Mouse (Mus musculus) liver, embryonic 12.5 days (tissue): Measurements from ENCODE around the gene Cyp2j13. TPM values are rescaled to one million over a fixed set of nuclear protein-coding genes. Genes with fewer than 3 reads are reported as not detected.
"Not testable (repeated sequence)": the region's sequence is repeated elsewhere in the genome, so short reads cannot be mapped to it uniquely, and the experiment has no call there.

Experiments
- ATAC-seq: fragments of 200-750 bp; cut with Nextera tagmentation; 2 replicates; pipeline ENCODE4 v1.8.0; 2017; ENCODE audit warnings: moderate number of reproducible peaks, mild to moderate bottlenecking, moderate library complexity
- H3K27ac ChIP-seq: fragments of 300-500 bp; sonication (generic); 2 replicates; pipeline ENCODE4 v1.5.1; 2016; ENCODE audit warnings: mild to moderate bottlenecking
- H3K27me3 ChIP-seq: fragments of 300-500 bp; sonication (generic); replicated peaks from 2 replicates; pipeline ENCODE4 v1.6.1; 2016; ENCODE audit warnings: mild to moderate bottlenecking, moderate library complexity
- H3K36me3 ChIP-seq: fragments of 300-500 bp; sonication (generic); 2 replicates; pipeline ENCODE4 v1.6.1; 2016; ENCODE audit warnings: mild to moderate bottlenecking, moderate library complexity
- H3K4me1 ChIP-seq: fragments of 300-500 bp; sonication (generic); 2 replicates; pipeline ENCODE4 v1.6.1; 2016
- H3K4me2 ChIP-seq: fragments of 300-500 bp; sonication (generic); 2 replicates; pipeline ENCODE4 v1.6.1; 2016; ENCODE audit warnings: mild to moderate bottlenecking, moderate library complexity
- H3K4me3 ChIP-seq: fragments of 300-500 bp; sonication (generic); 2 replicates; pipeline ENCODE4 v1.5.1; 2016; ENCODE audit warnings: mild to moderate bottlenecking, moderate library complexity
- H3K9ac ChIP-seq: fragments of 300-500 bp; sonication (generic); 2 replicates; pipeline ENCODE4 v1.6.1; 2016; ENCODE audit warnings: mild to moderate bottlenecking, moderate library complexity
- H3K9me3 ChIP-seq: fragments of 300-500 bp; sonication (generic); replicated peaks from 2 replicates; pipeline ENCODE4 v1.6.1; 2016; ENCODE audit warnings: mild to moderate bottlenecking, moderate library complexity
- WGBS: fragments of 180-500 bp; shearing (Covaris S2); methylation state at CpG from one replicate; pipeline ENCODE4 v1.1.7; 2016; ENCODE audit not compliant: insufficient replicate concordance; 5-methylcytosine and 5-hydroxymethylcytosine counted together
- polyA plus RNA-seq: library from polyadenylated mRNA; unstranded; fragments of >200 nt; fragmentation: Nextera tagmentation; extraction: Ambion mirVana; gene quantifications from 2 replicates; pipeline ENCODE4 v1.2.1, GENCODE M21; 2016

Gene Cyp2j13
- polyA plus RNA-seq, result not detected in 2 replicates

DNA sequence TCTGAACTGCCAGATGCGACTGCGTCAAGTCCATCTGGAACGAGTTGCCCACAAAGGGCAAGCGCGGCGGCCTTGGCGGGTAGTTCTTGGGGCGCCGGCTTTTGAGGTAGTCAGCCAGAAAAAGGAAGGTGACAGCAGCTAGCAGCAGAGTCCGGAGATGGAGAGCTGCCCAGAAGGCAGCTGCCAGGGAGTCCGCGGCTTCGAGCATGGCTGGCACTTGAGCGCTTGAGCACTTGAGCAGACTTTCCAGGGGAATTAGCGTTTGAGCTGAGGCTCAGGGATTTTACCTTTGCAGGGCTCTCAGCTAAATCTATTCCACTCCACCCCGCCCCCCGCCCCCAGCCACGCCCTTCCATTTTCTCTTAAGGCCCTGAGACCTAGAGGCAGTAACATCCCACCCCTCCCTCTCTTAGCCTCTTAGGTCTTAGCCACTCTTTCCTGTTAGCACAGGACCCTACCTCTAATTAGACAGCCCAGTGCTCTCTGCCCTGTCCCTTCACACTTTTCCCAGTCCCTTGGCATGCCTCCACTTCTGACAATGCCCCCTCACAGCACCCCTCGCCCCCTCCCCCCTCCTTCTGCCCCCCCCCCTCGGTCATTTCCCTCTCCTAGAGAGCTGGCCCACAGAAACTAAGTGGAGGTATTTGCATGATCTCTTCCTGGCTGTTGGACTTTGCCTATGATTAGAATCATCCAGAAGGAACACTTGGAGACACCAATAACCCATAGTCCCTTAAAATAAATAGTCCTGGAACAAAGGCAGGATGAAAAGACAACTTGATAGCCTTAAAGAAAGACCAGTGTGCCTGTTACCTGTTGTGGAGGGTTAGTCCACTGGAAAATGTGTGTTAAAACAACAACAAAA, at the start of gene Cyp2j13:
Gene Cyp2j13, minus strand, starts transcription at position 286 of the 865 bp plus-strand sequence.
- no peaks in the 10 kb centered on the region for H3K36me3 ChIP-seq
- 12% methylated on average over 20 of the region's 20 CpGs for WGBS
- no peak within 1 kb of the TSS for H3K4me2 ChIP-seq
- H3K9ac ChIP-seq, result no peak within 1 kb of the TSS
- ATAC-seq, result no peak
- no peaks in the 10 kb centered on the region for H3K9me3 ChIP-seq
- no peaks in the 10 kb centered on the region for H3K4me1 ChIP-seq
- no peak within 1 kb of the TSS for H3K27ac ChIP-seq
- H3K4me3 ChIP-seq, result no peak within 1 kb of the TSS
- no peaks in the 10 kb centered on the region for H3K27me3 ChIP-seq

DNA sequence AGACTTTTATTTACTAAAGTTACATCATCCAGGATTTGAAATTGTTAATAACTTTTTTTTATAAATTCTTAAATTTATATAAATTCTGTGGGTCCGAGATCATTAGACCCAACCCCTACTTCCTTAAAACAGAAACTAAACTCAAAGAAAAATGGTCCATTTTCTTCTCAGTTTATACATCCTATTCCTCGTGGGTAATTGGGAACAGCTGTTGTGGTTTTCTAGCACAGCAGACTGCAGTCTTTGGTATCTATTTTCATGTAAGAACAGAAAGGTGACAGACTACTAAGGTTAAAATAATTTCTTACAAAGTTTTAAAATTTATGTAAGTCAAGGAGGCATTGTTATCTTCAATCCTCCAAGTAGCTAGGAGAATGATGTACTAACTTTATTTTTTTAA, 19.5 kb upstream of the Cyp2j13 start:
- no peak overlapping the region for H3K4me2 ChIP-seq
- H3K9ac ChIP-seq, result no peak overlapping the region
- no peaks in the 10 kb centered on the region for H3K27me3 ChIP-seq
- H3K36me3 ChIP-seq, result no peaks in the 10 kb centered on the region
- no peak overlapping the region for H3K4me3 ChIP-seq
- ATAC-seq, result no peak
- no peaks in the 10 kb centered on the region for H3K4me1 ChIP-seq
- 42% methylated on average over 2 of the region's 2 CpGs for WGBS
- H3K9me3 ChIP-seq, result no peaks in the 10 kb centered on the region
- no peak overlapping the region for H3K27ac ChIP-seq

DNA sequence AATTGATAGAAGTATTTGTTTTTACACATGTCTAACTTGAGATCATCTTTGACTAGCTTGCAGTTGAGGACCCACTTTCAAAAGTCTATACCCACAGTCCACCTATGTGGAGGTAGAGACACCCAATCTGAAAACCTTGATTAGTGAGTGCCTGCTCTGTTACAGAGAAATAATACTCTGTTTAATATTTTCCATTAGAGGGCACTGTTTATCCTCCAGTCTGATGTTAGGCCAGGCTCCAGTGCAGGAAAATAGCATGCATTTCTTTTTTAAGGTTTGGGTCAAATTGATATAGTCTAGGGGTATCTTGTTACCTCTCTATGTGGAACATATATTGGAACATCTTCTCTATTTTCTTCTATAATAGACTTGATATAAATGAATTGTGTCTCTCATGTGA, 14.5 kb upstream of the Cyp2j13 start:
- Histone ChIP-seq H3K4me3 (no peak overlapping the region), H3K36me3 (no peaks in the 10 kb centered on the region), H3K9me3 (no peaks in the 10 kb centered on the region), H3K27ac (no peak overlapping the region), H3K4me2 (no peak overlapping the region), H3K27me3 (no peaks in the 10 kb centered on the region), H3K4me1 (no peaks in the 10 kb centered on the region), H3K9ac (no peak overlapping the region)
- ATAC-seq, result no peak

DNA sequence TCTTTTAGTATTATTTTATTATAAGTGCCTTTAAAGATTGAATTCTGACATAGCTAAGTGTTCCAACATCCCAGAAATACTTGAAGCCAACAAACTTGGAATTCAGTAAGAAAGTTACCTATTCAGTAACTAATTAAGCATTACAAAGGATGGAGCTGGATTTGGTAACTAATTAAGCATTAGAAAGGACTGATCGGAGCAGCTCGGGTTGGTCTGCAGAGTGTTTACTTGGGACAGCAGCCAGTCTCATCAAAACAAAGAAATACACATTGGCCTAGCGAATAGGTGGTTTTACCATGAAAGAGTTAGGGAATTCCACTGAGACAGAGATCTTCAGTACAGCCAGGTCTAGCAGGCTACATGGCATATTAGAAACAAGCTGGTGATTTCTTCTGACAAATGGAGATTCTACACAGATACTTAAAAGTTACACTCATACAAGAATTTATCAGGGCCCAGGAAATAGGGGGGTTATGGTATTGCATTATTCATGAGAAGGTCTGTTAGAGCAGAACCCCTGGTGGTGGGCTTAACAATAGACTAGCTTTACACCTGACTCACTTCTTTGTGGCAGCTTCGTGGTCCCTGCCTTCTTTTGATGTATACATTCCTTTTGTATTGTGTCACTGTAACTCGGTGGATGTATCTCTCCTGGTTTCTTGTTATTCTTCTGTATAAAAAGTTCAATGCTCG, 12.2 kb upstream of the Cyp2j13 start:
- not testable (repeated sequence) for ATAC-seq, H3K4me1 ChIP-seq, H3K4me2 ChIP-seq, H3K27me3 ChIP-seq, H3K27ac ChIP-seq, H3K9ac ChIP-seq, H3K36me3 ChIP-seq, H3K4me3 ChIP-seq, H3K9me3 ChIP-seq
- WGBS, result 52% methylated on average over 6 of the region's 6 CpGs

DNA sequence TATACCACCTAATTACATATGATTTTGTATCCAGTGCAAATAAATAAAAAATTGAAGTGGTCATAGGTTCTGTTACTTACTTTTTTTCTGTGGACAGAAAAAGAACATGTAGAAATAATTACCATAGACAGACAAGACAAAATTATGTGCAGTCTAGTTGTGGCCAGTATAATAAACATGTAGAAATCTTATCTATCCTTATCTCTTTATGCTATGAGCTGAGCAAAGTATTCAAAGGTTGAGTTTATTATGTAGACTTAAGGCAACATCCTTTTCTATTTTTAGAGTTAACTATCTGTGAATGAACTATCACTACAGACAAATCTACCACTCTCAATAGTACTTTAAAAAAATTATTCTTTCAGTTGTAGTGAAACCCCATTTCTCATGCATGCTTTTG, 962 bp upstream of the Cyp2j13 start:
- H3K27me3 ChIP-seq, result no peaks in the 10 kb centered on the region
- H3K4me3 ChIP-seq, result no peak overlapping the region
- H3K9ac ChIP-seq, result no peak overlapping the region
- no peak for ATAC-seq
- H3K4me2 ChIP-seq, result no peak overlapping the region
- no peaks in the 10 kb centered on the region for H3K4me1 ChIP-seq
- no peaks in the 10 kb centered on the region for H3K9me3 ChIP-seq
- H3K27ac ChIP-seq, result no peak overlapping the region
- H3K36me3 ChIP-seq, result no peaks in the 10 kb centered on the region

DNA sequence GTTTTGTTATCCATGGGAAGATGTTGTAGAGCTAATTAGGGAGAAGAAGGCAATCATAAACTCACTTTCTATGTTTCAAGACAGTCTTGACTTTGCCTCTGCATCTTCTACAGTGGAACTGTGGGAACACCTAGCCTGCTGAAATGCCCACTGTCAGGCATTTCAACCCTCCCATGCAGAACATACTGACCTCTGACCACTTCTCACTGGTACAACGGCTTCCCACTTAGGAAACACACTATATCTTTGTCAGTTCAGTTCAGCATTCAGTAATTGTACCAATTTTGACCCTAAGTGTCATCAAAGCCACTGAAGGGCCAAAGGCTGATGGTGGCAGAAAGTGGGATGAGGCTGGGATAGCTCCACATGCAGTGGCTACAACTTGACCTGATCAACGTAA, 15.3 kb downstream of the Cyp2j13 start:
- Histone ChIP-seq H3K9ac (no peak overlapping the region), H3K4me1 (no peaks in the 10 kb centered on the region), H3K9me3 (no peaks in the 10 kb centered on the region), H3K27me3 (no peaks in the 10 kb centered on the region), H3K4me3 (no peak overlapping the region), H3K4me2 (no peak overlapping the region), H3K36me3 (no peaks in the 10 kb centered on the region), H3K27ac (no peak overlapping the region)
- WGBS, result 58% methylated on average over 2 of the region's 2 CpGs
- ATAC-seq, result no peak

DNA sequence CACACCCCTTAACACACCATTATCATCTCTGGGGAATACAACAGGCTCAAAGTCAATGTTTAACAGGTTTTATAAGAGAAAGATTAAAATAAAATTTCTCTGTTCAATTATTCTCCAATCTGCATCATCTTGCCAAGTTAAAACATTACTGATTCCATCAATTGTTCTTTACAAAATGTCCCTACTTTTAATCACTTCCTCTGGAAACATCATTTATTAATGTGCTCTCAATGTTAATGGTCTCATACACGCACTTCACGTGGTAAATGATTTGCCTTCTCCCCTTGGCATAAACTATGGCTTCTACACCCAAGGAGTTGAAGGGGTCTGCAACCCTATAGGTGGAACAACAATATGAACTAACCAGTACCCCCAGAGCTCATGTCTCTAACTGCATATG, 17.2 kb downstream of the Cyp2j13 start:
- Histone ChIP-seq H3K9ac (no peak overlapping the region), H3K4me3 (no peak overlapping the region), H3K4me1 (no peaks in the 10 kb centered on the region), H3K9me3 (no peaks in the 10 kb centered on the region), H3K4me2 (no peak overlapping the region), H3K36me3 (no peaks in the 10 kb centered on the region), H3K27me3 (no peaks in the 10 kb centered on the region), H3K27ac (no peak overlapping the region)
- WGBS, result 67% methylated on average over 2 of the region's 2 CpGs
- ATAC-seq, result no peak

DNA sequence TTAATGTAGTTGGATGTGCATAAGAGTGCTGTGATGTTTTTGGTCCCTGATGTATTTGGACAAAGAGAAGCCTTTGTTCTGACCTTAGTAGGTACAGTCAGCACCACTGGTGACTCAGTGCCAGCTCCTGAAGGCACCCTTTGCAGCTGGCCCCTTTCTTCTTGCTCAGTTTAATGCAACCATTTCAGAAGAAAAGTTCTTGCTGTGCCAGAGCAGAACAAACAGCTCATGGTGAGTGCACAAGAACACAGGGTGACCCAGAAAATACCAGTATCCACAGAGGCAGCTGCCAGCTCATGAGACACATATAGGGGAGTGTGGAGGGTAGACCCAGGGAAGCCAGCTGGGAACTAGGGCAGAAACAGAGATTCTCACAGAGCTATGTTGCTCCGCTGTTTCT, 48.9 kb downstream of the Cyp2j13 start:
- Histone ChIP-seq H3K9ac (no peak overlapping the region), H3K27ac (no peak overlapping the region), H3K4me1 (no peaks in the 10 kb centered on the region), H3K36me3 (no peaks in the 10 kb centered on the region), H3K27me3 (no peaks in the 10 kb centered on the region), H3K4me2 (no peak overlapping the region), H3K4me3 (no peak overlapping the region), H3K9me3 (no peaks in the 10 kb centered on the region)
- WGBS, result 76% methylated on average over 1 of the region's 1 CpGs
- ATAC-seq, result no peak

DNA sequence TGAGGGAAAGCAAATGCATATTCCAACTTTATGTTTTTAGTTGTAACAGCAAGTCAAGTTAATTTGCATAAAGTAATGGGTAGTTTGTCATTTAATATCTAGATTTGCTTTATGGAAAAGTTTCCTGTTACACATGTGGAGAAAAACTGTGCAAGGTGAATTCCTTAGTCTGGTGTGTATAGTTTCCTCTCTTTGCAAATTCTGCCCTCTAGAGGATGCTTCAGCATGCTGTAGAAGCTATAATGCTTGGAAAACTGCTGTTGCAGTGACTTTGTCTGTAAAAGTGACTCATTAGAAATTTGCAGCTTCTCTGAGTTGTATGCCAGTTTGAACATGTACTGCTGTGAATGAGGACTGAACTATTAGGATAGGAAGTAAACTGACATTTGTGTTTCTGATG, 54.5 kb downstream of the Cyp2j13 start:
- no peak for ATAC-seq
- H3K9ac ChIP-seq, result no peak overlapping the region
- no peak overlapping the region for H3K4me3 ChIP-seq
- H3K27me3 ChIP-seq, result no peaks in the 10 kb centered on the region
- H3K27ac ChIP-seq, result no peak overlapping the region
- H3K4me2 ChIP-seq, result no peak overlapping the region
- no peaks in the 10 kb centered on the region for H3K4me1 ChIP-seq
- H3K9me3 ChIP-seq, result no peaks in the 10 kb centered on the region
- H3K36me3 ChIP-seq, result no peaks in the 10 kb centered on the region

DNA sequence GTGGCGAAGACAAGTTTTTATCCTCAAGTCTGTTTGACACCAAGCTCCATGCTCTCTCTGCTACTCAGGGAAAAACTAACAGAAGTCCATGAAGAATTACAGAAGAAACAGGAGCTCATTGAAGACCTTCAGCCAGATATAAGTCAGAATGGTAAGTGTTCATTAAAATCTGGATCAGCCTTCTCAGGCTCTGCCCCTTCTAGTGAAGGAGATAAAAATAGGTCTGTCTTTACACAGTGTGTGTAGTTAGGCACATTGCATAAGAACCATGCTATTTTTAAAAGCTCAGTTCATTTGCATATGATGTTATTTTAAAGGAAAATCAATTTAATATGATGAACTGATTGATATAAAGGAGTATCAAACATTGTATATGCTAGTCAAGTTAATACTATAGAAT, 60.5 kb downstream of the Cyp2j13 start:
- Histone ChIP-seq H3K4me1 (no peaks in the 10 kb centered on the region), H3K36me3 (no peaks in the 10 kb centered on the region), H3K4me2 (no peak overlapping the region), H3K9ac (no peak overlapping the region), H3K9me3 (no peaks in the 10 kb centered on the region), H3K27me3 (no peaks in the 10 kb centered on the region), H3K27ac (no peak overlapping the region), H3K4me3 (no peak overlapping the region)
- no peak for ATAC-seq
- 76% methylated on average over 1 of the region's 1 CpGs for WGBS

DNA sequence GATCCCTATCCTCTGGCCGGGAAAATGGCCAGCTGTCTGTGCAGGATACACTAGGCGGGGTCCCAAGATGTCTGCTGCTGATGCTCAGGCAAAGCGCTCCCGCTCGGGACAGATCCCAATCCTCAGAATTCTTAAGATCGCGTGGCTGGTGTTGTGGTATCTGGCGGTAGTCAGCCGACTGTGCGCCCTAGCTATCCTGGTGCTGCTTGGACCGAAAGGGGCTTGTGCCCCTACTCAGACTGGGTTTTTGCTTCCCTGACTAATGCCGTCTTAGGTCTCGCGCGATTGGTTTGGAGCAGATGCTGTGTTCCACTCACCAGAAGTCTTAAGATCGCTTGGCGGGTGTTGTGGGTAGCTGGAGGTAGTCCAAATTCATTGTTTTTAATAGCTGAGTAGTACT, 95.1 kb downstream of the Cyp2j13 start:
- WGBS, result 71% methylated on average over 17 of the region's 17 CpGs
- not testable (repeated sequence) for H3K4me3 ChIP-seq, H3K36me3 ChIP-seq, H3K27ac ChIP-seq, H3K9ac ChIP-seq, ATAC-seq, H3K9me3 ChIP-seq, H3K27me3 ChIP-seq, H3K4me1 ChIP-seq, H3K4me2 ChIP-seq
